Mouse (Mus musculus): ENCODE measurements around the gene Parp3.

DNA sequence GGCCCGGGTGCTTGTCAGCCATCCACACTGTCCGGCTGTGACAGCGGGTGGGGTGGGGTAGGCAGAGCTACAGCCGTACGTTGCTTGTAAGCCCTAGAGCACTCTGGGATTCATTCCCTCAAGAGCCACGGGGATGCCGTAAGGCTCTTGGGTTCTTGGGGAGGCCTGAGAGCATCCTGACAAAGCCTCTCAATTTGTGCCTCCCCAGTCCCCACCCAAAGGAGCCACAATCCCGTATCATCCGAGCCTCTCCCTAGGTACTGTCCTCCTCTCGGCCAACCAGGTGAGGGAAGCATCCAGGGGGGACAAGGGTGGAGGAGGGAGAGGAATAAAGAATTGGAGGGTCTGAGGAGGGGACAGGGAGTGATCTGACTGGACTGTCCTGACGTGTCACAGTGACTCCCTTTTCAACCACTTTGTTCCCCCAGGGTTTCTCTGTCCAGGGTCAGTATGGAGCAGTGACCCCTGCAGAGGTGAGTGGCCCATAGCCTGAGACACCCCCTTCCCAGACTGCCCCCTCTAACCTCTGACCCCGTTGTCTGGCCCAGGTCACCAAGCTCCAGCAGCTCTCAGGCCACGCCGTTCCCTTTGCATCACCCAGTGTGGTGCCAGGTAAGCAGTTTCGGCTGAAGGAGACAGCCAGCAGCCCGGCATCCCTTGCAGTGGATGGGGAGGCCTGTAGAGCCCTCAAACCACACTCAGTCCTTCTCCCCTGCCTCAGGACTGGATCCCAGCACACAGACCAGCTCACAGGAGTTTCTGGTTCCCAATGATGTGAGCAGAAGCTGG is 14.9 kb downstream of the Parp3 start:
- TF ChIP-seq GATA1 (IDR thresholded peaks at IDR 0.05; ENCODE audit: low read length) (no peak), TAL1 (IDR thresholded peaks at IDR 0.05; ENCODE audit: low read length) (no peak)

Measured in erythroblast, embryonic 14.5 days (primary cell).